Mouse (Mus musculus): ENCODE results near the gene Pkp4. TPM values are rescaled to one million over a fixed set of nuclear protein-coding genes. Genes with fewer than 3 reads are reported as not detected.

Pkp4 gene
- polyA plus RNA-seq, 1 experiment from 2014 or later: 14.7 TPM

DNA sequence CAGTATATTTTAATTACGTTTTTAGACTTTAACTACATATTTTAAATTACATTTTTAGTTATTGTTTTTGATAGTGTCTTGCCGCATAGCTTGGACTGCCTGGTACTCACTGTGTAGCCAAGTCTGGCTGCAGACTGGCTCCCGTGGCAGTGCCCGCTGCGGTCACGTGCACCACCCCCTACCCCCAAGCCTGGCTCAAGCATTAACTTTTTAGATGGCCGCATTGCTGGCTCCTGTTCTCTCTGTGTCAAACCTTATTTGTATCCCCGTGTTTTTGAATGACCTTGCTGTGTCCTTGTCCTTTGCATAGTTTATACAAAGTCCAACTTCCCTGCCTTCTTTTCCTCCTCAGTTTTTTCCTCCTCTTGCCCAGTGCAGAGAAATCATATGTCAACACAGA, 25.5 kb downstream of the Pkp4 start:
- Histone ChIP-seq H3K4me3 (no peak overlapping the region), H3K9ac (replicated peaks) (no peak overlapping the region), H3K27me3 (no peaks in the 10 kb centered on the region), H3K9me3 (no peaks in the 10 kb centered on the region), H3K27ac (replicated peaks) (no peak overlapping the region), H3K4me1 (no peaks in the 10 kb centered on the region), H3K4me2 (replicated peaks) (no peak overlapping the region), H3K36me3 (peaks cover 8% of the 10 kb centered on the region; the same call in 1 of the 2 replicates)
- 97% methylated on average over 8 of the region's 8 CpGs for WGBS
- ATAC-seq (ENCODE audit: low FRiP score, low read depth): no peak

DNA sequence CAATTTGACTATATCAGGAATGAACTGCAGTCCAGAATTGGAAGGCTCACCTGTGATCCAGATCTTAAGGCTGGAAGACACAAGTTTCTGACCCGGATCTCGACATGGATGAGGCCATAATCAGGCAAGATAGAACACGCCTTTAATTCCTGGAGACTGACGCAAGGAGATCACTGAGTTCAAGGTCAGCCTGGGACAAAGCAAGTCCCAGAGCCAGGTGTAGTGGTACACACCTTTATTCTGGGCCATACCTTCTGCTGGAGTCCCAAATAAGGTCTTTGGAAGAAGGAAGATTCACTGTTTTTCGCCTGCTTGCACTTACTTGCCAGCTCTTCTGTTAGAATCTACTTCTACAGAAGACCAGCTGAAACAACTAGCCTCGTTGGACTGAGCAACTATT, 26.3 kb downstream of the Pkp4 start:
- WGBS: 95% methylated on average over 6 of the region's 6 CpGs
- H3K4me2 ChIP-seq (replicated peaks): no peak overlapping the region
- H3K27me3 ChIP-seq: no peaks in the 10 kb centered on the region
- no peak overlapping the region for H3K4me3 ChIP-seq
- H3K4me1 ChIP-seq: no peaks in the 10 kb centered on the region
- peaks cover 8% of the 10 kb centered on the region; the same call in 1 of the 2 replicates for H3K36me3 ChIP-seq
- no peak overlapping the region for H3K27ac ChIP-seq (replicated peaks)
- H3K9me3 ChIP-seq: no peaks in the 10 kb centered on the region
- H3K9ac ChIP-seq (replicated peaks): no peak overlapping the region
- ATAC-seq (ENCODE audit: low FRiP score, low read depth): no peak

DNA sequence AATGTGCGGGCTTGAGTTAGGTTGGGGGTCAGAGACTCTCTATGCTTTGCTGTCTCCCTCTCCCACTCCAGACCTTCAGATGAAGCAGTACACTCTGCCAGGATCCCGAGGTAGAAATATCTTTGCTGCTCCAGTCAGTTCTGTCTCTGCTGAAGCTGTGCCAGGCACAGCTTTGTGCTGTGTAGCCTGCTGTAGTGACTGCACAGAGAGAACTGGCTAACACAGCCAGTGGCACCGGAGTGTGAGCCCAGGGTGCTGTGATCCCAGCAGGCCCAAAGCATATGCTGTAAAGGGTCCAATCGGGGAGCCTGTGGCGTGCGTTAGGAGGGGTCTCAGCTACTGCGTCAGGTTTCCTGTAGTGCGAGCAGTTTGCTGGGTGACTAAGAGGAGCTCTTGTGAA, 27.7 kb downstream of the Pkp4 start:
- no peaks in the 10 kb centered on the region for H3K4me1 ChIP-seq
- WGBS: 85% methylated on average over 8 of the region's 8 CpGs
- H3K4me3 ChIP-seq: no peak overlapping the region
- no peak for ATAC-seq (ENCODE audit: low FRiP score, low read depth)
- H3K27me3 ChIP-seq: no peaks in the 10 kb centered on the region
- peaks cover 8% of the 10 kb centered on the region; the same call in 1 of the 2 replicates for H3K36me3 ChIP-seq
- no peak overlapping the region for H3K27ac ChIP-seq (replicated peaks)
- no peaks in the 10 kb centered on the region for H3K9me3 ChIP-seq
- no peak overlapping the region for H3K4me2 ChIP-seq (replicated peaks)
- H3K9ac ChIP-seq (replicated peaks): no peak overlapping the region

DNA sequence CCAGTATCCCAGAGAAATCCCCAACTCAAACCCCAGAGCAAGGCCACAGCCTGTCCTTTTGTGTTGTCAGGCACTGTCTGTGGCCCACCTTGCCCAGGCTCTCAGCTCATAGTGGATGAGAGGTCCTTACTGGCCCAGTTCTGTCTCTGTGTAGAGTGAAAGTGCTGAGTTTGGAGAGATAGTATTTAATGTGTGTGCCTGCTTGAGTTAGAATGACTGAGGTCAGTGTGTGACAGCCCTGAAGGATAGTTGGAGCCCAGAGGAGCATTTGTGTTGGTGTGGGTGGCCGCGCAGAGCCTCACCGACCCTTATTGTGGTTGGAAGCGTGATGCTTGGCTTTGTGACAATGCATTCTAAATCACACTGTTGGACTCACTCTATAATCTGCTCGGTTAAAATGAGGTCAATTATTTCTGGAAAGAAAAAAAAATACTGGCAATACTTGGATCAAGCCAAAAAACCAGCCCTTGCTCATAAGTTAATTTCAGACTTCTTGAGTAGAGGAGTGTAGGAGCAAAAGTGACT, 29.1 kb downstream of the Pkp4 start:
- no peaks in the 10 kb centered on the region for H3K27me3 ChIP-seq
- no peak for ATAC-seq (ENCODE audit: low FRiP score, low read depth)
- H3K4me2 ChIP-seq (replicated peaks): no peak overlapping the region
- H3K9me3 ChIP-seq: no peaks in the 10 kb centered on the region
- no peaks in the 10 kb centered on the region for H3K4me1 ChIP-seq
- H3K27ac ChIP-seq (replicated peaks): no peak overlapping the region
- WGBS: 91% methylated on average over 5 of the region's 5 CpGs
- no peak overlapping the region for H3K4me3 ChIP-seq
- H3K36me3 ChIP-seq: peaks cover 8% of the 10 kb centered on the region; the same call in 1 of the 2 replicates
- no peak overlapping the region for H3K9ac ChIP-seq (replicated peaks)

DNA sequence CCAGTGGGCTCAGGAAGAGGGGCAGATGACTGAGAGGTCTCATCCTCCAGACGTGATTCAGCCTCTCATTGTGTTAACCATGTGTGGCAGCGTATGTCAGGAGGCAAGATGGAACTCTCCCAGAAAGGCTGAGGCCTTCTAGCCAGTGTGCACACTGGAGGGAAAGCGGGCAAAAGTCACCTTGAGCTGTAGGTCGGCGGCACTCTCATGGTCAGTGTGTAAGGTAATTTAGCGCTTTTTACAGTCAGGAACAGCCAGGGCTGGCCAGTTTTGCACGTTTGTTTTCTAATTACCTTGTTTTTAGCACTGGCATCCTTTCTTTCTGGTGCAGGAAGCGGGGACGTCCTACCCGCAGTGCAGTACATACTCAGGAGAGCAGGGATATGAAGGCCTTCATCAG, 29.5 kb downstream of the Pkp4 start:
- Histone ChIP-seq H3K9ac (replicated peaks) (no peak overlapping the region), H3K36me3 (peaks cover 8% of the 10 kb centered on the region; the same call in 1 of the 2 replicates), H3K4me3 (no peak overlapping the region), H3K4me1 (no peaks in the 10 kb centered on the region), H3K27ac (replicated peaks) (no peak overlapping the region), H3K4me2 (replicated peaks) (no peak overlapping the region), H3K9me3 (no peaks in the 10 kb centered on the region), H3K27me3 (no peaks in the 10 kb centered on the region)
- no peak for ATAC-seq (ENCODE audit: low FRiP score, low read depth)
- 92% methylated on average over 10 of the region's 10 CpGs for WGBS

DNA sequence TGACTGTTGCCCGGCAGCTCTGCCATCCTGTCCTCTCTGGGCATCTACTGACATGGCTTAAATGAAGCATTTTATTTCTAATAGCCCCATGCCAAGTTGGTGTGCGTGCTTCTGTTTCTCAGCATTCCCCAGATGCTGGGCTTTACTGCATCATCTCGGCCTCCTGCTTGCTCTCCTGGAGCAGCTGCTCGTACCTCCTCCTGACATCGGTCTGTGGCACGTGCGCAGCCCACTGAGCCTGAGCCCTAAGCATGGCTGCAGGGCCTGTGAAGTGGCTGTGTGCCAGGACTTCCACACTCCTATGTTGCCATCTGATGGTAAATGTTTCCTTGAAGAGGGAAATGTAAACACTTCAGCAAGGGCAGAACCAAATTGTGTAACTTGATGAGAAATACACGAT, 30.8 kb downstream of the Pkp4 start:
- Histone ChIP-seq H3K9ac (replicated peaks) (no peak overlapping the region), H3K36me3 (peaks cover 8% of the 10 kb centered on the region; the same call in 1 of the 2 replicates), H3K27me3 (no peaks in the 10 kb centered on the region), H3K4me3 (no peak overlapping the region), H3K4me2 (replicated peaks) (no peak overlapping the region), H3K9me3 (no peaks in the 10 kb centered on the region), H3K4me1 (no peaks in the 10 kb centered on the region), H3K27ac (replicated peaks) (no peak overlapping the region)
- no peak for ATAC-seq (ENCODE audit: low FRiP score, low read depth)
- 92% methylated on average over 8 of the region's 8 CpGs for WGBS

DNA sequence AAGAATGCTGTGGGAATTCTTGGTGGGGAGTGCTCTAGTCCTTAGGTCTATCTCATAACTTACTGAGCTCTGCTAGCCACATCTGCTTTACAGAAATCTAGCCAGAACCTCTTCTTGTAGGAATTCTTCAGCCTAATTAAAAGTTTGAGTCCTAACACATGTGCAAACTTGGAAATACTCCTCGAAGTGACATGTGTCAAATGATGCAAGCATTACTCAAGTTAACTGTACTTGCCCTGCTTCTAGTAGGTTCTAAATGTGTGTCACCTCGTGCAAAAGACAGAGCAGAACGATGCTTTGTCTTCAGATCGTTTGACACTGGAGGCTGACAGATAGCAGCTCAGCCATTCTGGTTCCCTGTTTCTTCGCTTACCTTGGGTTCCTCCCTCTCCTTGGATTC, 32.5 kb downstream of the Pkp4 start:
- no peaks in the 10 kb centered on the region for H3K9me3 ChIP-seq
- no peak for ATAC-seq (ENCODE audit: low FRiP score, low read depth)
- no peak overlapping the region for H3K9ac ChIP-seq (replicated peaks)
- H3K36me3 ChIP-seq: no peaks in the 10 kb centered on the region
- 85% methylated on average over 5 of the region's 5 CpGs for WGBS
- no peaks in the 10 kb centered on the region for H3K4me1 ChIP-seq
- H3K27me3 ChIP-seq: no peaks in the 10 kb centered on the region
- H3K4me3 ChIP-seq: no peak overlapping the region
- no peak overlapping the region for H3K27ac ChIP-seq (replicated peaks)
- no peak overlapping the region for H3K4me2 ChIP-seq (replicated peaks)

DNA sequence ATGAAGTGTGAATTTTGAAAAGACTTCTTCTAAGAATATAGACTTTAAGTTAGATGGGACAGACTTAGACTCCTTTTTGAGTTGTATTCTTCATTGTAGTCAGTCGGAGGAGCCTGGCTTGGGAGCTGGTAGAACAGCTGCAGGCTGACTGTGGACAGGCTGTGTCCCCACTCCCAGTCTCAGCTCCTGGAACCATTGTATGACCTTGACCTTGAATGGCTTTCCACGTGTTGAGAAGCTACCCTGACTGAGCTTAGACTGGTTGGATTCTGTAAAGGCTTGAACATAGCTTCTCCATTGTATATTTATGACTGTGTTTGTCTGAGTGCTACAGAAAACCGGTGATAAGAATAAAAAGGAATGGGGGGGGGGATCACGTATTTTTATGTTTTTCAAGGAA, 36.5 kb downstream of the Pkp4 start:
- Histone ChIP-seq H3K36me3 (no peaks in the 10 kb centered on the region), H3K9me3 (no peaks in the 10 kb centered on the region), H3K4me3 (no peak overlapping the region), H3K9ac (replicated peaks) (no peak overlapping the region), H3K27me3 (no peaks in the 10 kb centered on the region), H3K4me1 (no peaks in the 10 kb centered on the region), H3K4me2 (replicated peaks) (no peak overlapping the region), H3K27ac (replicated peaks) (no peak overlapping the region)
- 90% methylated on average over 4 of the region's 4 CpGs for WGBS
- no peak for ATAC-seq (ENCODE audit: low FRiP score, low read depth)

DNA sequence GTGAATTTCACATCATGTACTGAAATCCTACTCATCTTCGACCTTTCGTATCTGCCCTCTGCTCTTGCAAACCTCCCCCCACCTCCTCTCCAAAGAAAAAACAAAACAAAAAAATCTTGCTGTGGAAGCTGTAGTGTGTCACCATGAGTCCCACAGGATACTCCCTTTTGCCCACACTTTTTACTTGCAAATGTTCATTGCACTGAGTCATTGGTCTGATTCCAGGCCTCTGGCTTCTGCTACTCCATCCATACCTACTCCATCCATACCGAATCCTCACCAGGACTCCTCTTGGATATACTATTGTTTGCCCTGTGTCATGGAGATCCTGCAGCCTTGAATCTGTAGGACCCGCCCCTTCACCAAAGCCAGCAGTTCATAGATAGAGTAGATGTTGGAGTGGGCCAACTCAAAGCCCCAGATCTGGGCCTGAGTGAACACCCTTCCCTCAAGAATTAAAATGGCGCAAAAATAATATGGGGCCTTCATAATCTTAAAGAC, 38.9 kb downstream of the Pkp4 start:
- 96% methylated on average over 5 of the region's 5 CpGs for WGBS
- Histone ChIP-seq H3K4me3 (no peak overlapping the region), H3K27ac (replicated peaks) (no peak overlapping the region), H3K4me1 (0 out of 2 replicates have a peak, but pooled peaks cover 5% of the 10 kb centered on the region), H3K27me3 (no peaks in the 10 kb centered on the region), H3K4me2 (replicated peaks) (no peak overlapping the region), H3K9me3 (no peaks in the 10 kb centered on the region), H3K36me3 (no peaks in the 10 kb centered on the region), H3K9ac (replicated peaks) (no peak overlapping the region)
- ATAC-seq (ENCODE audit: low FRiP score, low read depth): no peak

DNA sequence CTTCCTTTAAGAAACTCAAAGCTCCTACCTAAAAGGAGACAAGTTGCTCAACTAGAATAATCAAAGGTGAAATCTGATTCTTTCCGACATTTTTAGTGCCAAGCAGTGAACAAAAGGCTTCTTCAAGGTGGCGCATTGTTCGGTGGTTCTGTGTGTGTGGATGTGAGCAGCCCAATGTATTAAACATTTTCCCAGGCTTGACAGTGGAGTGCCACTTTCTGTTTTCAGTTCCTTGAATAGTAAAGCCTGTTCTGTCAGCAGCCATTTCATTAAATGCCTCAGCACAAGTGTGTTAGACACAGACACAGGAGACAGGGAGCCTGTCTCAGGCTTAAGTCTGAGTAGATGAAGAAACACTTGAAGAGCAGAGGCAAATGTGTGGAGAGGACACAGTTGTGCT, 39.9 kb downstream of the Pkp4 start:
- H3K9me3 ChIP-seq: no peaks in the 10 kb centered on the region
- ATAC-seq (ENCODE audit: low FRiP score, low read depth): no peak
- no peaks in the 10 kb centered on the region for H3K36me3 ChIP-seq
- WGBS: 81% methylated on average over 3 of the region's 3 CpGs
- no peak overlapping the region for H3K27ac ChIP-seq (replicated peaks)
- no peak overlapping the region for H3K4me2 ChIP-seq (replicated peaks)
- no peak overlapping the region for H3K9ac ChIP-seq (replicated peaks)
- H3K4me3 ChIP-seq: no peak overlapping the region
- H3K27me3 ChIP-seq: no peaks in the 10 kb centered on the region
- 0 out of 2 replicates have a peak, but pooled peaks cover 5% of the 10 kb centered on the region for H3K4me1 ChIP-seq

DNA sequence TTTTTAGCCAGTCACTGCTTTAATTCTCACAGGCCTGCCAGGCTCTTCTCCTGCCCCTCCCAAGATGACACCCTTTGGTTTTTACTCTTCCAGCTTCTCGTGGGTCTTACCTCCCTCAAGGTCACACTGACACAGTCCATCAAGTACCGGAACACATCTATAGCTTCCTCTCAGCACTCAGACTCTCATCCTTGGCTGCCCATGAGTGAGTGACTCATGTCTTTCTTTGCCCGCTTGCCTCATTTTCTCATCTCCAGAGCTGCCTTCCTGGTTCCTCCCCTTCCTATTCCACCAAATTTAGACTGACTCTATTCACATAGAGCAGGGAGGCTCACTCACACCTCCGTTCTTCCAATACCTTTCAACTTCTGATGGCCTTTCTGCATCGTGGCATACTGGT, 42.3 kb downstream of the Pkp4 start:
- 82% methylated on average over 5 of the region's 5 CpGs for WGBS
- no peak overlapping the region for H3K4me2 ChIP-seq (replicated peaks)
- no peaks in the 10 kb centered on the region for H3K9me3 ChIP-seq
- no peaks in the 10 kb centered on the region for H3K27me3 ChIP-seq
- ATAC-seq (ENCODE audit: low FRiP score, low read depth): no peak
- peaks cover 15% of the 10 kb centered on the region for H3K4me1 ChIP-seq
- H3K9ac ChIP-seq (replicated peaks): no peak overlapping the region
- H3K4me3 ChIP-seq: no peak overlapping the region
- no peak overlapping the region for H3K27ac ChIP-seq (replicated peaks)
- H3K36me3 ChIP-seq: no peaks in the 10 kb centered on the region

DNA sequence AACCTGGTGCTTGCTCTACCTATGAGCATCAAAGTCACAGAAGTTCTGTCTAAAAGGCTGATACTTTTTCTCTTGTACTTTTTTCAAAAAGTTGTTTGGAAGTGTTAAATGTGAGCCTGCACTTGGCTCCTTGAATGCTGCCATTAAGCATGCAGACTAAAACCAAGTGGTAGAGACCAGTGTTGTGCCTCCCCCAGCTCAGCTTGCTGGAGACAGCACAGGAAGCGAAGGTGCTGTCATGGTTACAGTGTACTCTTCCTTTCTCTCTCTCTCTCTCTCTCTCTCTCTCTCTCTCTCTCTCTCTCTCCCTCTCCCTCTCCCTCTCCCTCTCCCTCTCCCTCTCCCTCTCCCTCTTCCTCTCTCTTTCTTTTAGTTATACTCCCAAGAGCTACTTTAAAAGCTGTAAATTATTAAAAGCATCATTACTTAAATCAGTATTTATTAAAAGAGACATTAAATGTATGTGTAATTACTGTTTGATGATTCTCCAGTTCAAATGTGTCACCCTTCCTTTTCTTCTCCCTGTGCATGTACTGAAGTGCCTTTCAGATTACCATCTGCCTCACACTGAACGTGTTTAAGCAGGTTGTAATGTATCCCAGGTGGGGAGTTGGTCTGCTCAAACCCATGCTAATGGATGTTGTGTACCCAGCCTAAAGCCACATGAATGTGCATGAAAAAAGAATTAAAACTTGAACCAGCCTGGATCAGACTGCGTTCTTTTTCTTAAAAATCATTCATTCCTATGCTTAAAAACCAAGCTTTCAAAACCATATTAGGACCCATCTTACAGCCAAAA, 43.2 kb downstream of the Pkp4 start:
- Histone ChIP-seq H3K27me3 (no peaks in the 10 kb centered on the region), H3K27ac (replicated peaks) (no peak overlapping the region), H3K9me3 (no peaks in the 10 kb centered on the region), H3K4me1 (peaks cover 15% of the 10 kb centered on the region), H3K4me2 (replicated peaks) (no peak overlapping the region), H3K9ac (replicated peaks) (no peak overlapping the region), H3K4me3 (no peak overlapping the region), H3K36me3 (no peaks in the 10 kb centered on the region)
- 65% methylated on average over 3 of the region's 3 CpGs for WGBS
- no peak for ATAC-seq (ENCODE audit: low FRiP score, low read depth)
